Comparison of ENCODE assay signal across 9 mouse cellular contexts in the genomic region with DNA sequence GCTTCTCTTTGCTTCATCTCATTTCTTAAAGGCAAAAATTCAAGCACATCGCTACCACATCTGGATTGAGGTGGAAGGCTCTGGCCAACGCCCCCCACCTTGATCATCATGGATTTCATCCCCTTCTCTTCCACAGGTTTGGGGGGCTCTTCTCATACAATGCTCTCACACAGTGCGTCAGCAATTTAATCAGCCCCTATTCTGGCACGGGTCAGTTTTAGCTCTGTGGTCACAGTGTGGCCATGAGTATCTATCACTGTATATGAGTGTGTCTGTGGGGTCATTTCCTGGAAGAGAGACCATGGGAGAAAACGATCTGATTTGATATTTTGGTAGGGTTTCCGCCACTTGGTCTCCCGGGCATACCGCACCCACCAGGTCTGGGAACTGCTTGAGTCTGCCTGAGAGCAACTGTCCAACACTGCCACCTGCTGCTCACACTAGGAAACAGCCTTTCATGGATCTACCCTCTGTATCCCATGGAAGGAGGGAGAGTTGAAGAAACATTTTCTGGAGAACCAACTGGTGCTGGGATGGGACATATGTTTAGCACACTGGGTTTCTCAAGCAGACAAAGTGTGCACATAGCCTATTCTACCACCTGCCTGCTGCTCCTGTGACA. TPM values are rescaled to one million over a fixed set of nuclear protein-coding genes. Genes with fewer than 3 reads are reported as not detected.
DNase-seq lines count a peak whose midpoint lies in the region; ATAC-seq and TF ChIP-seq lines count a peak whose summit lies in the region.
"Had no signal": no experiment of that assay in that cellular context is flagged by ENCODE, and none has a peak within 500 bp of the region (broad histone marks: within the 10 kb centered on the region; RNA-seq: fewer than 3 reads in every experiment).

No protein-coding gene starts in this region.

- no peak overlapping the region; the same call in 1 of the 2 replicates for H3K4me3 ChIP-seq in E14TG2a.4 (replicated peaks; ENCODE audit: low read length)
- no peak overlapping the region for H3K4me3 ChIP-seq in forebrain, embryonic 10.5 days
- H3K4me3 ChIP-seq in lung, embryonic 14.5 days (ENCODE audit: low read depth, low read length): no peak overlapping the region
- H3K4me3 ChIP-seq: limb, embryonic 15.5 days had no signal

- WGBS in forebrain, embryonic 10.5 days: 64% methylated on average over 8 of the region's 8 CpGs
- 45% methylated on average over 8 of the region's 8 CpGs for WGBS in lung, embryonic 14.5 days

- TF ChIP-seq CTCF in E14TG2a.4 (conservative IDR thresholded peaks at IDR 0.05; ENCODE audit: low read length): peak; percentile 83
- peak; percentile 98 for TF ChIP-seq CTCF in lung, embryonic 14.5 days (IDR thresholded peaks at IDR 0.05; ENCODE audit: low read depth)

- H3K36me3 ChIP-seq in E14TG2a.4 (ENCODE audit: insufficient read depth, low read length): peaks cover 61% of the 10 kb centered on the region
- H3K36me3 ChIP-seq in forebrain, embryonic 10.5 days (replicated peaks): peaks cover 50% of the 10 kb centered on the region
- no peaks in the 10 kb centered on the region; the same call in 1 of the 2 replicates for H3K36me3 ChIP-seq in lung, embryonic 14.5 days (ENCODE audit: insufficient read depth)

- peak; percentile 82 for ATAC-seq in lung, embryonic 14.5 days (ENCODE audit: insufficient read depth)

- H3K9me3 ChIP-seq in E14TG2a.4 (ENCODE audit: low read length): no peaks in the 10 kb centered on the region
- no peaks in the 10 kb centered on the region for H3K9me3 ChIP-seq in forebrain, embryonic 10.5 days
- no peaks in the 10 kb centered on the region for H3K9me3 ChIP-seq in lung, embryonic 14.5 days (ENCODE audit: low read depth, low read length)
- H3K9me3 ChIP-seq: limb, embryonic 15.5 days had no signal

- H3K27ac ChIP-seq in forebrain, embryonic 10.5 days: no peak overlapping the region
- no peak overlapping the region for H3K27ac ChIP-seq in lung, embryonic 14.5 days (ENCODE audit: low read depth)
- H3K27ac ChIP-seq: limb, embryonic 15.5 days had no signal

- H3K4me2 ChIP-seq in lung, embryonic 14.5 days: no peak overlapping the region
- H3K4me2 ChIP-seq: limb, embryonic 15.5 days had no signal

- peak; percentile 78 for DNase-seq in brain, embryonic 18.5 days (ENCODE audit: low read depth, low spot score)
- peak; percentile 74 for DNase-seq in forebrain, embryonic 10.5 days (ENCODE audit: extremely low spot score, low spot score)
- DNase-seq in heart, postnatal 25 days (ENCODE audit: low spot score): peak; percentile 55
- DNase-seq in layer of hippocampus, adult 11-12 months (ENCODE audit: low spot score): peak; percentile 90
- DNase-seq in lung, embryonic 14.5 days: peak; percentile 94
- DNase-seq in ovary, postnatal 14 days (ENCODE audit: low spot score): peak; percentile 83
- peak; percentile 74 for DNase-seq in thymus, postnatal 0 days (ENCODE audit: low spot score)

- H3K9ac ChIP-seq in lung, embryonic 14.5 days: no peak overlapping the region
- H3K9ac ChIP-seq: limb, embryonic 15.5 days had no signal

- intact Hi-C loops in heart, postnatal 25 days (cut with DNase I): loop anchor here (1.0 kb wide), 2 partner anchors 107 to 147 kb away; no protein-coding TSS in a partner anchor

- no peaks in the 10 kb centered on the region for H3K27me3 ChIP-seq in E14TG2a.4 (ENCODE audit: insufficient read depth, low read length)
- no peaks in the 10 kb centered on the region for H3K27me3 ChIP-seq in forebrain, embryonic 10.5 days (ENCODE audit: poor library complexity, severe bottlenecking)
- H3K27me3 ChIP-seq in lung, embryonic 14.5 days (ENCODE audit: insufficient read depth, low read length): no peaks in the 10 kb centered on the region
- H3K27me3 ChIP-seq: limb, embryonic 15.5 days had no signal

- peaks cover 59% of the 10 kb centered on the region for H3K4me1 ChIP-seq in E14TG2a.4 (replicated peaks; ENCODE audit: low read depth, low read length)
- H3K4me1 ChIP-seq in forebrain, embryonic 10.5 days: no peaks in the 10 kb centered on the region
- H3K4me1 ChIP-seq in lung, embryonic 14.5 days (ENCODE audit: insufficient read depth): no peaks in the 10 kb centered on the region

RNA-seq across cellular contexts. Expression of a gene that starts 21.1 kb away (rescaled TPM):
- 13.5 and 13.7 TPM in 2 replicates for polyA plus RNA-seq in forebrain, embryonic 10.5 days (2016; fragmentation: Nextera tagmentation; extraction: Ambion mirVana)
- total RNA-seq in heart, postnatal 25 days (2021): 10 to 100 TPM; 18.8 to 24.6 TPM
- 16.0 and 18.6 TPM in 2 replicates for polyA plus RNA-seq in lung, embryonic 14.5 days (2014; fragmentation: Nextera tagmentation; extraction: Ambion mirVana)
- 1.7 and 2.2 TPM in 2 replicates for polyA plus RNA-seq in thymus, postnatal 0 days (2015; fragmentation: Nextera tagmentation; extraction: Ambion mirVana)

RNA-seq across cellular contexts. Expression of a gene that starts 29.3 kb away (rescaled TPM):
- polyA plus RNA-seq in forebrain, embryonic 10.5 days (2016; fragmentation: Nextera tagmentation; extraction: Ambion mirVana): 0.71 and 0.93 TPM in 2 replicates
- total RNA-seq in heart, postnatal 25 days (2021): 10 to 100 TPM; 40.9 to 47.9 TPM
- 0.37 and 0.42 TPM in 2 replicates for polyA plus RNA-seq in lung, embryonic 14.5 days (2014; fragmentation: Nextera tagmentation; extraction: Ambion mirVana)
- polyA plus RNA-seq in thymus, postnatal 0 days (2015; fragmentation: Nextera tagmentation; extraction: Ambion mirVana): 0.36 and 0.55 TPM in 2 replicates
